Mouse (Mus musculus) embryonic fibroblast, embryonic 13.5 days (primary cell): ENCODE data around the gene Inf2.

Source experiments
- CTCF ChIP-seq: IDR thresholded peaks from 2 replicates; pipeline ENCODE4 v1.5.1; 2011; ENCODE audit warnings: mild to moderate bottlenecking, control low read depth, low read length, moderate library complexity, borderline replicate concordance; ENCODE audit not compliant: insufficient read depth
- POLR2A ChIP-seq: IDR thresholded peaks from 2 replicates; pipeline ENCODE4 v1.6.1; 2011; ENCODE audit warnings: low read depth, mild to moderate bottlenecking, control low read depth, low read length, moderate library complexity

GRCm38 (mm10) chr12:112661327-112661605 is 72.7 kb downstream of the Inf2 start:
- TF ChIP-seq CTCF (no peak), POLR2A (no peak)
